Mouse (Mus musculus) intestine, postnatal 0 days (tissue): Measurements from ENCODE around the gene Gm10300. TPM values are rescaled to one million over a fixed set of nuclear protein-coding genes. Genes with fewer than 3 reads are reported as not detected.

Experiments
- ATAC-seq: fragments of 200-750 bp; cut with Nextera tagmentation; 2 replicates; pipeline ENCODE4 v1.8.0; 2017; ENCODE audit warnings: mild to moderate bottlenecking, moderate TSS enrichment, moderate library complexity
- H3K27ac ChIP-seq: fragments of 300-500 bp; sonication (generic); 2 replicates; pipeline ENCODE4 v1.5.1; 2014; ENCODE audit warnings: mild to moderate bottlenecking, low read depth, low read length, moderate library complexity
- H3K27me3 ChIP-seq: fragments of 300-500 bp; sonication (generic); replicated peaks from 2 replicates; pipeline ENCODE4 v1.6.1; 2014; ENCODE audit warnings: low read length, mixed read lengths; ENCODE audit not compliant: control insufficient read depth, insufficient read depth
- H3K36me3 ChIP-seq: fragments of 300-500 bp; sonication (generic); 2 replicates; pipeline ENCODE4 v1.6.1; 2014; ENCODE audit warnings: mild to moderate bottlenecking, moderate library complexity; ENCODE audit not compliant: control insufficient read depth, insufficient read depth
- H3K4me1 ChIP-seq: fragments of 300-500 bp; sonication (generic); replicated peaks from 2 replicates; pipeline ENCODE4 v1.6.1; 2014; ENCODE audit warnings: antibody characterized with exemption, low read length, mixed read lengths; ENCODE audit not compliant: control insufficient read depth, insufficient read depth
- H3K4me2 ChIP-seq: fragments of 300-500 bp; sonication (generic); replicated peaks from 2 replicates; pipeline ENCODE4 v1.6.1; 2014; ENCODE audit warnings: low read depth, mild to moderate bottlenecking, moderate library complexity
- H3K4me3 ChIP-seq: fragments of 300-500 bp; sonication (generic); 2 replicates; pipeline ENCODE4 v1.5.1; 2014; ENCODE audit warnings: low read depth, low read length
- H3K9ac ChIP-seq: fragments of 300-500 bp; sonication (generic); 2 replicates; pipeline ENCODE4 v1.6.1; 2014; ENCODE audit warnings: mild to moderate bottlenecking, low read depth, low read length
- H3K9me3 ChIP-seq: fragments of 300-500 bp; sonication (generic); 2 replicates; pipeline ENCODE4 v1.6.1; 2016; ENCODE audit warnings: mixed run types; ENCODE audit not compliant: control insufficient read depth
- CTCF ChIP-seq: sonication (generic); IDR thresholded peaks from 2 replicates; pipeline ENCODE4 v1.5.1; 2016; ENCODE audit warnings: low read depth, mild to moderate bottlenecking, control low read depth, antibody characterized with exemption, moderate library complexity
- WGBS: fragments of 180-500 bp; shearing (Covaris S2); extraction: QIAGEN DNeasy Blood & Tissue Kit; methylation state at CpG from one replicate; pipeline ENCODE4 v1.1.7; 2014; 5-methylcytosine and 5-hydroxymethylcytosine counted together
- polyA plus RNA-seq: library from polyadenylated mRNA; unstranded; fragments of >200 nt; fragmentation: Nextera tagmentation; extraction: Ambion mirVana; gene quantifications from 2 replicates; pipeline ENCODE4 v1.2.1, GENCODE M21; 2015

Gene Gm10300
- polyA plus RNA-seq, 1 experiment from 2014 or later, result 0.09 TPM

GRCm38 (mm10) chr4:132062934-132063884 lies 11.3 kb upstream of the Gm10300 start:
- 51% methylated on average over 17 of the region's 17 CpGs for WGBS
- no peak overlapping the region for H3K4me3 ChIP-seq
- TF ChIP-seq CTCF, result no peak
- no peak overlapping the region for H3K9ac ChIP-seq
- peak overlapping the region; percentile 7; the same call in 1 of the 2 replicates for H3K27ac ChIP-seq
- H3K4me2 ChIP-seq, result no peak overlapping the region
- no peaks in the 10 kb centered on the region for H3K36me3 ChIP-seq
- no peaks in the 10 kb centered on the region for H3K27me3 ChIP-seq
- no peaks in the 10 kb centered on the region for H3K9me3 ChIP-seq
- ATAC-seq, result peak; percentile 61
- 0 out of 2 replicates have a peak, but pooled peaks cover 3% of the 10 kb centered on the region for H3K4me1 ChIP-seq

- no peaks in the 10 kb centered on the region for H3K27me3 ChIP-seq
- H3K4me2 ChIP-seq, result no peak overlapping the region
- no peaks in the 10 kb centered on the region for H3K36me3 ChIP-seq
- no peak overlapping the region for H3K4me3 ChIP-seq
- 52% methylated on average over 5 of the region's 5 CpGs for WGBS
- no peaks in the 10 kb centered on the region for H3K9me3 ChIP-seq
- TF ChIP-seq CTCF, result no peak
- 0 out of 2 replicates have a peak, but pooled peaks cover 3% of the 10 kb centered on the region for H3K4me1 ChIP-seq
- peak; percentile 65 for ATAC-seq
- H3K27ac ChIP-seq, result no peak overlapping the region
- no peak overlapping the region for H3K9ac ChIP-seq
These were observed 9.9 kb upstream of the Gm10300 start for GRCm38 (mm10) chr4:132064550-132064949.

GRCm38 (mm10) chr4:132065578-132065977 lies 8.9 kb upstream of the Gm10300 start:
- Histone ChIP-seq H3K9ac (no peak overlapping the region), H3K27me3 (no peaks in the 10 kb centered on the region), H3K4me1 (0 out of 2 replicates have a peak, but pooled peaks cover 3% of the 10 kb centered on the region), H3K27ac (no peak overlapping the region), H3K4me3 (no peak overlapping the region), H3K36me3 (no peaks in the 10 kb centered on the region; the same call in 1 of the 2 replicates), H3K9me3 (no peaks in the 10 kb centered on the region), H3K4me2 (no peak overlapping the region)
- 66% methylated on average over 3 of the region's 3 CpGs for WGBS
- TF ChIP-seq CTCF, result no peak
- ATAC-seq, result no peak

- Histone ChIP-seq H3K4me3 (no peak overlapping the region), H3K9me3 (no peaks in the 10 kb centered on the region), H3K4me2 (no peak overlapping the region), H3K36me3 (no peaks in the 10 kb centered on the region; the same call in 1 of the 2 replicates), H3K27me3 (no peaks in the 10 kb centered on the region), H3K9ac (no peak overlapping the region), H3K4me1 (0 out of 2 replicates have a peak, but pooled peaks cover 3% of the 10 kb centered on the region), H3K27ac (no peak overlapping the region)
- 68% methylated on average over 10 of the region's 10 CpGs for WGBS
- ATAC-seq, result no peak
- no peak for TF ChIP-seq CTCF
These were observed 8.3 kb upstream of the Gm10300 start for GRCm38 (mm10) chr4:132066101-132066773.

- H3K9me3 ChIP-seq, result no peaks in the 10 kb centered on the region
- no peak overlapping the region for H3K27ac ChIP-seq
- no peaks in the 10 kb centered on the region for H3K27me3 ChIP-seq
- TF ChIP-seq CTCF, result no peak
- H3K4me1 ChIP-seq, result peaks cover 3% of the 10 kb centered on the region; the same call in 1 of the 2 replicates
- H3K4me2 ChIP-seq, result no peak overlapping the region
- H3K4me3 ChIP-seq, result no peak overlapping the region
- 79% methylated on average over 14 of the region's 14 CpGs for WGBS
- no peaks in the 10 kb centered on the region; the same call in 1 of the 2 replicates for H3K36me3 ChIP-seq
- ATAC-seq, result no peak
- H3K9ac ChIP-seq, result no peak overlapping the region
These were observed 7.2 kb upstream of the Gm10300 start for GRCm38 (mm10) chr4:132067112-132067937.
